Mouse (Mus musculus) CH12.LX (cell line): ENCODE data around the gene Aldh4a1. TPM values are rescaled to one million over a fixed set of nuclear protein-coding genes. Genes with fewer than 3 reads are reported as not detected.

Experiments
- DNase-seq: peaks from one replicate; pipeline ENCODE4 v3.0.0-alpha.2; 2013; ENCODE audit errors: extremely low read depth
- H3K27ac ChIP-seq: 2 replicates; pipeline ENCODE4 v1.5.1; 2012; ENCODE audit warnings: low read depth, mild to moderate bottlenecking, control low read depth, moderate library complexity; ENCODE audit not compliant: insufficient read depth
- H3K27me3 ChIP-seq: replicated peaks from 2 replicates; pipeline ENCODE3; 2012; ENCODE audit warnings: inconsistent platforms
- H3K36me3 ChIP-seq, 2 experiments: replicated peaks in 1 of 2; 2 replicates each; pipeline versions ENCODE3 to v1.6.1; 2012; ENCODE audit warnings: inconsistent platforms in 1 of 2, low read length in 1 of 2, mild to moderate bottlenecking in 1 of 2, mixed read lengths in 1 of 2, moderate library complexity in 1 of 2; ENCODE audit not compliant: control insufficient read depth in 1 of 2, insufficient read depth in 1 of 2
- H3K4me1 ChIP-seq, 2 experiments: 2 replicates each; pipeline ENCODE4 v1.6.1; 2012; ENCODE audit warnings: inconsistent platforms in 1 of 2, moderate library complexity in 1 of 2; ENCODE audit not compliant: insufficient read depth in 2 of 2, control insufficient read depth in 1 of 2
- H3K4me2 ChIP-seq: 2 replicates; pipeline ENCODE4 v1.6.1; 2012; ENCODE audit warnings: low read depth, mild to moderate bottlenecking, control low read depth; ENCODE audit not compliant: poor library complexity, insufficient read depth, severe bottlenecking
- H3K4me3 ChIP-seq, 3 experiments: fragments of 150-350 bp in 1 of 3; sonication (generic) in 1 of 3; replicated peaks in 1 of 3; 2 replicates each; pipeline versions ENCODE3 to v1.5.1; 2011 to 2012; ENCODE audit warnings: low read depth in 2 of 3, low read length in 2 of 3, mild to moderate bottlenecking in 2 of 3, moderate library complexity in 2 of 3, control low read depth in 1 of 3, improper control_type of control experiment in 1 of 3, inconsistent platforms in 1 of 3, mixed read lengths in 1 of 3; ENCODE audit not compliant: poor library complexity in 1 of 3
- H3K79me2 ChIP-seq: replicated peaks from 2 replicates; pipeline ENCODE4 v1.6.1; 2012; ENCODE audit warnings: mild to moderate bottlenecking, moderate library complexity; ENCODE audit not compliant: control insufficient read depth, poor library complexity, insufficient read depth, severe bottlenecking; ENCODE audit errors: extremely low read depth
- H3K9ac ChIP-seq: 2 replicates; pipeline ENCODE4 v1.6.1; 2012; ENCODE audit warnings: low read depth, mild to moderate bottlenecking, control low read depth, moderate library complexity; ENCODE audit not compliant: insufficient read depth
- H3K9me3 ChIP-seq: replicated peaks from 2 replicates; pipeline ENCODE3; 2012; ENCODE audit warnings: low read length, inconsistent platforms, mixed read lengths
- CHD2 ChIP-seq: IDR thresholded peaks from 2 replicates; pipeline ENCODE4 v1.6.1; 2011; ENCODE audit warnings: low read length, improper control_type of control experiment
- CTCF ChIP-seq, 2 experiments: IDR thresholded peaks in 1 of 2; conservative IDR thresholded peaks in 1 of 2; 2 replicates each; pipeline ENCODE4 v1.5.1; 2011 to 2012; ENCODE audit warnings: low read depth in 2 of 2, low read length in 2 of 2, improper control_type of control experiment in 1 of 2, inconsistent platforms in 1 of 2, mild to moderate bottlenecking in 1 of 2, moderate library complexity in 1 of 2
- EP300 ChIP-seq: IDR thresholded peaks from 2 replicates; pipeline ENCODE4 v1.6.1; 2011; ENCODE audit warnings: low read length, improper control_type of control experiment
- ETS1 ChIP-seq: conservative IDR thresholded peaks from 2 replicates; pipeline ENCODE4 v1.6.1; 2012; ENCODE audit warnings: low read depth, mild to moderate bottlenecking, inconsistent platforms, low read length, improper control_type of control experiment, moderate library complexity
- GABPA ChIP-seq: IDR thresholded peaks from 2 replicates; pipeline ENCODE4 v1.6.1; 2012; ENCODE audit warnings: low read depth, low read length, improper control_type of control experiment, inconsistent platforms; ENCODE audit not compliant: insufficient replicate concordance
- HCFC1 ChIP-seq: IDR thresholded peaks from 2 replicates; pipeline ENCODE4 v1.6.1; 2012; ENCODE audit warnings: low read depth, mild to moderate bottlenecking, inconsistent platforms, low read length, improper control_type of control experiment
- IRF4 ChIP-seq: IDR thresholded peaks from 2 replicates; pipeline ENCODE4 v1.6.1; 2014; ENCODE audit warnings: low read depth, mild to moderate bottlenecking, inconsistent platforms, low read length, improper control_type of control experiment
- MAX ChIP-seq: IDR thresholded peaks from 2 replicates; pipeline ENCODE4 v1.6.1; 2011; ENCODE audit warnings: low read length, improper control_type of control experiment
- MAZ ChIP-seq: IDR thresholded peaks from 2 replicates; pipeline ENCODE4 v1.6.1; 2012; ENCODE audit warnings: low read depth, mild to moderate bottlenecking, inconsistent platforms, low read length, improper control_type of control experiment, moderate library complexity
- MEF2A ChIP-seq: IDR thresholded peaks from 2 replicates; pipeline ENCODE4 v1.6.1; 2014; ENCODE audit warnings: low read depth, mild to moderate bottlenecking, inconsistent platforms, low read length, improper control_type of control experiment, borderline replicate concordance
- NELFE ChIP-seq: IDR thresholded peaks from 2 replicates; pipeline ENCODE4 v1.6.1; 2011; ENCODE audit warnings: low read depth, low read length, improper control_type of control experiment
- RAD21 ChIP-seq: IDR thresholded peaks from 2 replicates; pipeline ENCODE4 v1.6.1; 2011; ENCODE audit warnings: low read depth, mild to moderate bottlenecking, low read length, improper control_type of control experiment, moderate library complexity
- RCOR1 ChIP-seq: conservative IDR thresholded peaks from 2 replicates; pipeline ENCODE4 v1.6.1; 2012; ENCODE audit warnings: low read depth, mild to moderate bottlenecking, inconsistent platforms, low read length, improper control_type of control experiment
- SIN3A ChIP-seq: IDR thresholded peaks from 2 replicates; pipeline ENCODE4 v1.6.1; 2012; ENCODE audit warnings: low read length, improper control_type of control experiment, inconsistent platforms
- SMC3 ChIP-seq: IDR thresholded peaks from 2 replicates; pipeline ENCODE4 v1.6.1; 2011; ENCODE audit warnings: low read depth, low read length, improper control_type of control experiment
- TBP ChIP-seq: conservative IDR thresholded peaks from 2 replicates; pipeline ENCODE4 v1.6.1; 2011; ENCODE audit warnings: low read depth, low read length, improper control_type of control experiment
- TCF12 ChIP-seq: IDR thresholded peaks from 2 replicates; pipeline ENCODE4 v1.6.1; 2014; ENCODE audit warnings: low read depth, mild to moderate bottlenecking, inconsistent platforms, low read length, improper control_type of control experiment
- ZC3H11A ChIP-seq: IDR thresholded peaks from 2 replicates; pipeline ENCODE4 v1.6.1; 2012; ENCODE audit warnings: low read depth, mild to moderate bottlenecking, inconsistent platforms, low read length, improper control_type of control experiment
- ZMIZ1 ChIP-seq: IDR thresholded peaks from 2 replicates; pipeline ENCODE4 v1.6.1; 2012; ENCODE audit warnings: low read depth, mild to moderate bottlenecking, inconsistent platforms, low read length, improper control_type of control experiment
- ZNF384 ChIP-seq: IDR thresholded peaks from 2 replicates; pipeline ENCODE4 v1.6.1; 2012; ENCODE audit warnings: low read depth, low read length, improper control_type of control experiment, inconsistent platforms
- dilution Hi-C: fragments of 300-500 bp; cut with MboI; formaldehyde crosslinking; loops from 2 replicates; pipeline ENCODE4 v1.14.3; 2020; ENCODE audit warnings: low sequenced_read_pairs; ENCODE audit not compliant: extremely low pct_unique_long_range_greater_than_20kb, extremely low pct_ligation_motif_present
- in situ Hi-C: fragments of 300-500 bp; cut with MboI; formaldehyde crosslinking; loops from 3 replicates; pipeline ENCODE4 v1.14.3; 2019; ENCODE audit warnings: low sequenced_read_pairs, low pct_ligation_motif_present, low pct_unique_long_range_greater_than_20kb, mixed read lengths
- polyA plus RNA-seq: library from polyadenylated mRNA; unstranded; fragments of >175 nt; gene quantifications from 2 replicates; pipeline ENCODE4 v1.2.1, GENCODE M21; 2012; ENCODE audit warnings: low read depth; ENCODE audit not compliant: insufficient read length
- total RNA-seq, 2 experiments: library from RNA; depleted of rRNA; stranded (reverse); fragments of 300-350 nt in 1 of 2; fragments of >200 nt in 1 of 2; gene quantifications; 2 replicates each; pipeline ENCODE4 v1.2.3; 2012 to 2014

Aldh4a1 gene
- total and polyA plus RNA-seq, 3 experiments: 6.5 to 18.0 (median 6.5) TPM

- no peak for DNase-seq
- Histone ChIP-seq H3K9ac (no peak overlapping the region), H3K4me3 (no peak overlapping the region), H3K27me3 (peaks cover 79% of the 10 kb centered on the region), H3K4me2 (no peak overlapping the region), H3K27ac (no peak overlapping the region)
- dilution Hi-C loops: no loop called here
- in situ Hi-C loops: no loop called here
- TF ChIP-seq MAX (no peak), RAD21 (peak; percentile 51), IRF4 (no peak), CTCF (conservative IDR thresholded peaks at IDR 0.05 in 1 of 2, IDR thresholded peaks at IDR 0.05 in 1 of 2; ENCODE audit: low read depth in 2 of 2, low read length in 2 of 2) (peak in 1 of 2 experiments; percentile 56; a peak in 2 of 4 replicates), TCF12 (no peak), ETS1 (no peak), RCOR1 (no peak), SMC3 (peak; percentile 45), ZNF384 (no peak)
- TF ChIP-seq, all 38 proteins: peak for 3
- H3K9me3 ChIP-seq: no peaks in the 10 kb centered on the region
- peaks cover 7 to 27% of the 10 kb centered on the region in 2 experiments; a peak in 3 of 4 replicates for H3K4me1 ChIP-seq
- no peaks in the 10 kb centered on the region for H3K36me3 ChIP-seq
- no peaks in the 10 kb centered on the region for H3K79me2 ChIP-seq
Observed at GRCm38 (mm10) chr4:139582903-139583302, 39.8 kb upstream of the Aldh4a1 start.

GRCm38 (mm10) chr4:139583629-139584245 is 38.9 kb upstream of the Aldh4a1 start:
- no peak overlapping the region for H3K4me3 ChIP-seq
- no peak for DNase-seq
- no peak overlapping the region for H3K9ac ChIP-seq
- no peak overlapping the region for H3K4me2 ChIP-seq
- H3K27me3 ChIP-seq: peaks cover 75% of the 10 kb centered on the region
- H3K36me3 ChIP-seq: no peaks in the 10 kb centered on the region
- dilution Hi-C loops: no loop called here
- no peaks in the 10 kb centered on the region for H3K9me3 ChIP-seq
- H3K27ac ChIP-seq: no peak overlapping the region
- no peaks in the 10 kb centered on the region for H3K79me2 ChIP-seq
- peaks cover 7 to 25% of the 10 kb centered on the region in 2 experiments; a peak in 3 of 4 replicates for H3K4me1 ChIP-seq
- in situ Hi-C loops: no loop called here
- TF ChIP-seq NELFE: no peak
- no peak for TF ChIP-seq GABPA
- no peak for TF ChIP-seq MEF2A
- no peak for TF ChIP-seq ZMIZ1
- TF ChIP-seq HCFC1: no peak
- TF ChIP-seq MAZ: no peak
- TF ChIP-seq EP300: no peak
- no peak for TF ChIP-seq SIN3A
- TF ChIP-seq CHD2: no peak
- no peak for TF ChIP-seq RCOR1
- no peak for TF ChIP-seq TBP
- no peak for TF ChIP-seq ZC3H11A
